Mouse (Mus musculus) bone marrow macrophage, adult 2 months (primary cell): ENCODE measurements around the gene Gm10135. TPM values are rescaled to one million over a fixed set of nuclear protein-coding genes. Genes with fewer than 3 reads are reported as not detected.
"Not testable (repeated sequence)": the region's sequence is repeated elsewhere in the genome, so short reads cannot be mapped to it uniquely, and the experiment has no call there.

Source experiments
- H3K27ac ChIP-seq: 2 replicates; pipeline ENCODE4 v1.5.1; 2012; ENCODE audit warnings: low read depth, low read length; ENCODE audit not compliant: insufficient read depth
- H3K4me1 ChIP-seq: 2 replicates; pipeline ENCODE4 v1.6.1; 2012; ENCODE audit warnings: low read length; ENCODE audit not compliant: control insufficient read depth, insufficient read depth
- H3K4me3 ChIP-seq: 2 replicates; pipeline ENCODE4 v1.5.1; 2012; ENCODE audit warnings: mild to moderate bottlenecking, low read length, moderate library complexity; ENCODE audit not compliant: insufficient read depth
- CTCF ChIP-seq: IDR thresholded peaks from 2 replicates; pipeline ENCODE4 v1.5.1; 2012; ENCODE audit warnings: low read depth, mild to moderate bottlenecking, low read length, moderate library complexity
- POLR2A ChIP-seq: IDR thresholded peaks from 2 replicates; pipeline ENCODE4 v1.6.1; 2012; ENCODE audit warnings: mild to moderate bottlenecking, low read depth, low read length, borderline replicate concordance
- polyA plus RNA-seq: library from polyadenylated mRNA; stranded (reverse); fragments of >200 nt; gene quantifications from 2 replicates; pipeline ENCODE4 v1.2.4, GENCODE M21; 2012; ENCODE audit not compliant: missing spikeins, insufficient read depth, insufficient read length

Gm10135 gene
- polyA plus RNA-seq, 1 experiment: not detected

GRCm38 (mm10) chr5:72960096-72960495 lies 14.4 kb downstream of the Gm10135 start:
- TF ChIP-seq CTCF: no peak
- TF ChIP-seq POLR2A: no peak
- no peak overlapping the region for H3K27ac ChIP-seq
- H3K4me1 ChIP-seq: peaks cover 4% of the 10 kb centered on the region
- no peak overlapping the region for H3K4me3 ChIP-seq

- TF ChIP-seq CTCF: no peak
- no peak for TF ChIP-seq POLR2A
- Histone ChIP-seq H3K27ac (no peak overlapping the region), H3K4me3 (no peak overlapping the region), H3K4me1 (peaks cover 8% of the 10 kb centered on the region)
Measured at GRCm38 (mm10) chr5:72957281-72957680, 17.2 kb downstream of the Gm10135 start.

- Histone ChIP-seq H3K4me1 (peaks cover 20% of the 10 kb centered on the region), H3K4me3 (no peak overlapping the region), H3K27ac (no peak overlapping the region)
- TF ChIP-seq CTCF: no peak
- TF ChIP-seq POLR2A: no peak
Measured at GRCm38 (mm10) chr5:72953996-72954604, 20.4 kb downstream of the Gm10135 start.

- Histone ChIP-seq H3K27ac (no peak overlapping the region), H3K4me1 (peaks cover 16% of the 10 kb centered on the region), H3K4me3 (no peak overlapping the region)
- TF ChIP-seq POLR2A (no peak), CTCF (no peak)
Measured at GRCm38 (mm10) chr5:72950252-72950651, 24.2 kb downstream of the Gm10135 start.

- TF ChIP-seq CTCF: no peak
- no peak for TF ChIP-seq POLR2A
- no peak overlapping the region for H3K4me3 ChIP-seq
- no peak overlapping the region for H3K27ac ChIP-seq
- H3K4me1 ChIP-seq: peaks cover 12% of the 10 kb centered on the region
Measured at GRCm38 (mm10) chr5:72948136-72948535, 26.4 kb downstream of the Gm10135 start.

GRCm38 (mm10) chr5:72940906-72941432 lies 33.5 kb downstream of the Gm10135 start:
- H3K4me1 ChIP-seq: 0 out of 2 replicates have a peak, but pooled peaks cover 3% of the 10 kb centered on the region
- no peak overlapping the region for H3K27ac ChIP-seq
- H3K4me3 ChIP-seq: no peak overlapping the region
- TF ChIP-seq POLR2A (no peak), CTCF (no peak)

- 0 out of 2 replicates have a peak, but pooled peaks cover 3% of the 10 kb centered on the region for H3K4me1 ChIP-seq
Measured at GRCm38 (mm10) chr5:72939311-72939710, 35.2 kb downstream of the Gm10135 start.

GRCm38 (mm10) chr5:72938421-72938820 lies 36.1 kb downstream of the Gm10135 start:
- not testable (repeated sequence) for H3K4me3 ChIP-seq, H3K4me1 ChIP-seq, H3K27ac ChIP-seq

More at GRCm38 (mm10) chr5:72939311-72939710, 35.2 kb downstream of the Gm10135 start:
- H3K4me3 ChIP-seq: no peak overlapping the region
- H3K27ac ChIP-seq: no peak overlapping the region
- TF ChIP-seq CTCF: no peak
- no peak for TF ChIP-seq POLR2A

- Histone ChIP-seq H3K27ac (no peak overlapping the region), H3K4me1 (no peaks in the 10 kb centered on the region), H3K4me3 (no peak overlapping the region)
- no peak for TF ChIP-seq POLR2A
- TF ChIP-seq CTCF: no peak
Measured at GRCm38 (mm10) chr5:72933026-72933675, 41.4 kb downstream of the Gm10135 start.

GRCm38 (mm10) chr5:72927074-72927473 lies 47.4 kb downstream of the Gm10135 start:
- no peak overlapping the region for H3K4me3 ChIP-seq
- no peak for TF ChIP-seq CTCF
- no peak for TF ChIP-seq POLR2A
- H3K27ac ChIP-seq: no peak overlapping the region
- H3K4me1 ChIP-seq: peaks cover 4% of the 10 kb centered on the region
